Mouse (Mus musculus) heart, adult 2 months (tissue): ENCODE measurements around the gene Ppard.

Source experiments
- CTCF ChIP-seq: fragments of 200-600 bp; IDR thresholded peaks from 2 replicates; pipeline ENCODE4 v1.8.1; 2022; ENCODE audit warnings: antibody characterized with exemption, mild to moderate bottlenecking, moderate library complexity
- EP300 ChIP-seq: fragments of 200-500 bp; IDR thresholded peaks from 2 replicates; pipeline ENCODE4 v1.6.1; 2011; ENCODE audit warnings: low read depth, low read length, control low read depth; ENCODE audit not compliant: insufficient read depth
- POLR2A ChIP-seq: fragments of 200-500 bp; IDR thresholded peaks from 2 replicates; pipeline ENCODE4 v1.6.1; 2011; ENCODE audit warnings: mild to moderate bottlenecking, low read depth, low read length, control low read depth; ENCODE audit not compliant: insufficient read depth

DNA sequence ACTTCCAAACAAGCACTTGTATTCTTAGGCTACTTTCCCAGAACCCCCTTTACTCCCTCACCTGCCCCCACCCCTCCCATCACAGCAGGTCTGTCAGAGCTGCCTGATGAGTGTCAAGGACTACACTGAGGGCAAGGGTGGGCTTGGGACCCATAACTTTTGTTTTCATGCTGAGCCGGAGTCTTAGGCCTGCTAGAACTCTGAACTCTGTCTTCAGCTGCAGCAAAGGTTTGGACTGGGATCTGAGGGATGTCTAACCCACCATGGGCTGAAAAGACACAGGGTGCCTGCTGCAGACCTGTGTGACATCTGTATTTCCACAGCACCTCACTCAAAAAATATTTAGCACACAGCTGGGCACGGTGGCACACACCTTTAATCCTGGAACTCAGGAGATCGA, 94.5 kb downstream of the Ppard start:
- TF ChIP-seq POLR2A: no peak
- TF ChIP-seq CTCF: no peak
- TF ChIP-seq EP300: no peak
